Mouse (Mus musculus): ENCODE data around the gene Foxo4.

The Foxo4 gene

DNA sequence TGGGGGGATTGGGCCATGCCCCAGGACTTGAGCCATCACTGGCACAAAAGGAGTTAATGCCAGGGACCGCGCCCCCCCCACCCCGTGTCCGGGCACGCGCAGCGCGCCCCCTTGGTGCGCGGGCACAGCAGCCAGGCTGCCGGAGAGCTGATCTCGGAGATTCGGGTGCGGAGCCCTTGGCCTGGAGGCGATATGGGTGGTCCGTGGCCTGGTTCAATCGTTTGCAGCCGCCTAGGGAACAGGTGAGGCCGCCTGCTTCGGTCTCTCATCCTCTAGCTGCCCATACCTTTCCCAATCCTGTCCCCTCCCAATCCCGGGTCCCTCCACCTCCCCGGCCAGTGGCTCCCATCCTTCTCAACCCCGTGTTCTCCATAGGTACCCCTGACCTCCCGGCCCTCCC, 44.7 kb downstream of the Foxo4 start, which contains the start of gene Nlgn3:
TSS of gene Nlgn3 (plus strand) at position 114 of the 400 bp plus-strand sequence.
- DNase-seq, result no peak

DNA sequence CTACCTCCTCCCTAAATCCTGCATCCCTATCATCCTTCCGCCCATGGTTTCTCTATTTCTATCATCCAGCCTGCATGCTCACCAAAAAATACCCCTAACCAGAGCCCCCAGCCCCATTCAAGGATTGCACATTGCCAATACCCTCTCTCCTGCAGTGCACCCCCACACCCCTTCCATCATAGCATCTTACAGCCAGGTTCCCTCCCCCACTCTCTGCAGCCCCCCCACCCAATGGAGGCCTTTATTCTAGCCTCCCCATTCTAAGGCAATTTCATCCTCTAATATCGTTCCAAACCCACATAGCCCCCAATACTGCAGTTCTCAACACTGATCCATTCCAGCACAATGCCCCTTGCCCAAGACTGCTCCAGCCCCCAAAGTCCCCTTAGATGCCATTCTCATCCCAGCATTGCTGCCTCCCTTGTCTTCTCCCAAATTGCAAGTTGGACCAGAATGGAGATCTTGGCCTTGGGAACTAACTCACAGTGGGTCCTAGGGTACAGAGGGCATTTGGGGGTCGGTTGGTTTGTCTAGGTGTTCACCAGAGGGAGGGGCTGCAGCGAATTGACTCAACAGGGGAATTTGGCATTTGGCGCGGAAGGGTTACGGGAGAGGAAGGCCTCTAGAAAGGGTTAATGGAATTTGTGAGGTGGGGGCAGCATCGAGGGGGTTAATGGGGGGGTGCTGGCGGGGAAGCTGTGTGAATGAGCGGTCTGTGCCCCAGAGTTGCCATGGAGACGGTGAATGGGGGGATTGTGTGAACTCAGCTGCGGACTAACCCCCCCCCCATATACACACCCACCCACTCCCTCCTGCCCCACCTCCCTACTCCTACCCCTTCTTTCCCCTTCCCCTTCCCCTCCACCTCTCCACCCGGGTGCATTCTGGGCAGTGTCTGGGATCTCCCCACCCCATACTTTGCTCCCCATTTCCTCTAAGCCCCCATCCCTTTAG, 45.4 kb downstream of the Foxo4 start:
- no peak for DNase-seq

DNA sequence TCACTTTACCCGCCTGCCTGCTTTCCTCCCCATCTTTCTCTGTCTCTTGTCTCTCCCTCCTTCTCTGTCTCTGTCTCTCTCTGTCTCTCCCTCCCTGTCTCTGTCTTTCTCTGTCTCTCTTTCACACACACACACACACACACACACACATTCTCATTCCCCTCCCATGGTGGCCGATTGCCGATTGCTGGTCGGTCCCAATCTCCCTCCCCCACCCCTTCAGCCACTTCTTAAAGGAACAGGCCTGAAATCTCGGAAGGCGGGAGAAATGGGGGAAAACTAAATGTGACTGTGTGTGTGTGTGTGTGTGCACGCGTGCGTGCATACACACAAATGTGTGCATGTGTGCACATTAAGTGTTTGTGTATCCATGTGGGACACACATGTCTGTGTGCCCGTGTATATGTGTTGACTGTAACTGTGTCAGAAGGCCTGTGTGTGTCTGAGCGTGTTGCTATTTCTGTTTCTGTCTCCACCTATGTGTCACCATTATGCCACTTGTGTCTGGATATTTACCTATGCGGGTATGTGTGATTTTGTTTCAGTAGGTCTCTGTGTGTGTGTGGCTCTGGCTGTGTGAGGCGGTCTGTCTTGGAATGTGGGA, 46.2 kb downstream of the Foxo4 start:
- no peak for DNase-seq

DNA sequence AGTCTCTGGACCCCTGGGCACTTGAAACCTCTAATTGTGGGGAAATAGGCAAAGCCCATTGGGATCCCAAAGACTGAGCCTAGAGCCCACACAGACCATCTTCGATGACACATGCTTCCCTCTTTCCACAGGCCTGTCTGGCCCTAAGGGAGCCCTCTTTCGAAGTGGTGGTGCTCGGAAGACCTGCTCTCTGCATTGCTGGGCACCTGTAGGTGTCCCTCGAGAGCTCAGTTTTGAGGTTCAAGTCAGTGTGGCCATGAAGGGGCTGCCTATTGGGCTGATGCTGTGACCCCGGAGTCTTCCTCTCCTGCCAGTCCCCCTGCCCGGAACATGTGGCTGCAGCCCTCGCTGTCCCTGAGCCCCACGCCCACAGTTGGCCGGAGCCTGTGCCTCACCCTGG, 47.3 kb downstream of the Foxo4 start:
- DNase-seq, result no peak

DNA sequence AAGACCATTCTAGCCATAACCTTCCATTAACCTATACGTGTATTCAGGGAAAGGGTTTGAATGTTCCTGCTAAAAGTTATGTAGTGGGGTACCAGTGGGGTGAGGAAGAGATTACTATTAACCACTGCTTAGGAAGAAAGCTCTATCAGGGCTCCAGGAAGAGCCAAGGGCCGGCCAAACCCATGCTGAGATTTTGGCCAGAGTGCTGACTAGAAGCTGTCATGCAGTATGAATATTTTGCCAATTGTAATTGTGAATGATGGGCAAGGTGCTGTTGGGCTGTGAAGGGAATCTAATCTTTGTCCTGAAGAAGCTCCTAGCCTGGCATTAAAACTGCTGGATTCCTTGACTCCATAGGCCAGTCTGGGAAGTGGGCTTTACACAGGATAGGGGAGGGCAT, 50.3 kb downstream of the Foxo4 start:
- no peak for DNase-seq

DNA sequence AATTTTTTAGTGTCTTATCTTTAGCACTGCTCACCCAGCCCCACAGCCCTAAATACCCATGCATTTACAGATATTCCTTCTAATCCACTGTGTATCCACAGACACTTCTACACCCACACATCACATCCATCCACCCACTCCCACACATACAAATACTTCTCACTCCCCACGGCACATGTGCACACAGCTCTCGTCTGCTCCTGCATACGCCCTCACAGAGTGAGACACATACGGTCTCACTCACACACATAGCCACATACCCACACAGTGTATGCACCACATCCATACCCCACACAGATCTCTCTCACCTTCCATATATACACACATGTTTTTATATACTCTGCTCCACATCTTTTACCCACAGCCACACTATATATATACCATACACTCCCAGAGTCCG, 55.0 kb downstream of the Foxo4 start:
- no peak for DNase-seq

All from B cell, adult 2 months (primary cell).